Mouse (Mus musculus) lung, postnatal 4 days (tissue): ENCODE data around the gene Rad9b.

Source experiments
- DNase-seq, 2 experiments: peaks; one replicate each; pipeline ENCODE4 v3.0.0; 2021

The Rad9b gene

GRCm38 (mm10) chr5:122310699-122311098 lies 43.3 kb downstream of the Rad9b start:
- no peak for DNase-seq

- no peak for DNase-seq
These were observed 47.5 kb downstream of the Rad9b start for GRCm38 (mm10) chr5:122306536-122306935.

- DNase-seq = no peak
These were observed 48.6 kb downstream of the Rad9b start for GRCm38 (mm10) chr5:122305472-122305871.

DNA sequence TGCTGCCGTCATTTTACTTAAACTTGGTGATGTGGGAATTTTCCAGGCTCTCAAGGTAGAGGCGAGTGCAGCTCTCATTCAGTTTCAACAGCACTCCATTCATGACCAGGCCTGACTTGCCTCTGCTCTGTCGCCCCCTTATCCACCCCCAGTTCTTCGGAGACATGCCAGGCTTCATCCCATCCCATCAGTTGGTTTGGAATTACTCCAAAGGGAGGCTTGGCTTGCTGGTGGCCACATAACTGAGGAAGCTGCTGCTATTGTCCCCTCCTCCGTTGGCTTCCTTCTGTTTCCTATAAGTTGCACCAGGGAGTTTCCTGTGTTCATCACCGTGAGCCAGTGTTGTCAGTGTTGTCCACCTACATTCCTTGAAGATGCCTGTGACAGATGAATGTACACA lies 49.5 kb downstream of the Rad9b start:
- DNase-seq = no peak

GRCm38 (mm10) chr5:122303937-122304336 lies 50.1 kb downstream of the Rad9b start:
- DNase-seq = no peak

GRCm38 (mm10) chr5:122302810-122303745 lies 51.0 kb downstream of the Rad9b start:
- peak in 1 of 2 experiments; percentile 37 for DNase-seq

DNA sequence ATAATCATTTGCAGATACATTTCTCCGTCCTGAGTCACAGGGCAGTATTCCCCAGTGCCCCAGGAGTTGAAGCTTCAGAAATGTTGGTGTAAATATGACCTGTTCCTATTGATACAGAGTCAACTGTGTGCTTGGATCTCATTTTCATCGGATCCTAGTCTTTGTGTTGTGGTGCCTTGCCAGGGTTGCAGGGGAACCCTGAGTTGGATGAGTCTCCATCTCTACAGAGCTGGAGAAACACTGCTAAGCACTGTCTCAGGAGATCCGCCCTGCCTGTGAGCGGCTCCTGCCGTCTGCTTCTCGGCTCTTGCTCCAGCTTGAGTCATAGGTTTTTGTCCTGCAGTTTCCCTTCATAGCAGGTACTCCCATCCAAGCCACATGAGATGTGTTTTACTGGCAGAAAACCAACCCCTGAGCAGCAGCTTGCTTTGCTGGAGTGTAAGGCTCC lies 53.9 kb downstream of the Rad9b start:
- no peak for DNase-seq

DNA sequence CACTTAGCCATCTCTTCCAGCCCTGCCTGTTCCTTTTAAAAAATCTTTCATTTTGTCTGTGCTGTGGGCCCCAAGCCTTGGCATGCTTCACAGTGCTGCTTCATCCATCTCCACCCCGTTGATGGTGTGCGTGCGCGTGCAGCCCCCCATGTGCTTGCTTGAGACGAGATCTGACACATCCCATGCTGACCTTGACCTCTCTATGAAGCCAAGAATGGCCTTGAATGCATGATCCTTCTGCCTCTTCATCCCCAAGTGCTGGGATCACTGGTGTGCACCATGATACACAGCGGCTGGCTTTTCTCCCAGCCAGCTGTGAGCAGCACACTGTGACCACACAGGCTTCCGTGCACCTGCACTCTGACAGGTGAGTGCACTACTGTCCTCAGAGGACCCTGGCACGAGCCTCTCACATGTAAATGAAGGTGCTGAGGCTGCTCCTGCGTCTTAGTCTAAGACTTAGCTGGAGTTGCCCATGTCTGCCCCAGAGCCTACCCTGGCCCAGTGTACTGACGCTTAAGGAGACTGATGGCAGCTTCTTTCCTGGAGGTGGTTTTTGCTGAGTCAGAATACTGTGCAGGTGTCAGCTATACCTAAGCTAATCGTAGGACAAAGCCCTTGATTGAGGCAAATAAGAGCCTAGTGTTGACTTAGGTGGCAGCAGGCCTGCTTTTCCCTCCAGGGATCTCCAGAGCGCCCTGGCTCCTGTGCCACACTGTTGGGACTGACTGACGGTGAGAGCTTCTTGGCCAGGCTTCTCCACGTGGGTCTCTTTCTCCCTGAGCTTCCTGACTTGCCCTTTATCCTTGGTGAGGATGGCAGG lies 58.7 kb downstream of the Rad9b start:
- DNase-seq = peak in 1 of 2 experiments; percentile 44

DNA sequence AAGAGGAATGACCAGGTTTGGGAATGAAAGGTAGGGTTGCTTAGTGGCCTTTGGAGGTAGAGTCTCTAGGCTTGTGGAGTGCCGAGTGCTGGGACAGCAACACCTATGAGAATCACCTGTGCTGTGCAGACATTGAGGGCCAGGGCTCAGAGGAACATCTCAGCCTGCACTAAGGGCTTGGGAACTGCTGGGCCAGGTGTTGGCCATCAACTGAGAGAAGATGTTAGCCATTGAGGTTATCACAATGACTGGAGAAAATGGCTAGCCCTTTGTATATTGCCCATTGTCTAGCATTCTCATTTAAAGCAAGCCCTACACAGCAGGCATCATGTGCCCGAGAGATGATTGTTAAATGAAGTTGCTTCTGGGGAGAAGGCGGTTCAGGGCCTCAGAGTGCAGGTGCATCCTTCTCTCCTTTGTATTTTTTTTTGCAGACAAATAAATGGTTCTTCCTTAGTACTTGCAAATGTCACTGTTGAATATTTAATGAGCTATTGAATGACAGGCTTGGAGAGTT lies 59.8 kb downstream of the Rad9b start:
- no peak for DNase-seq

- no peak for DNase-seq
These were observed 60.9 kb downstream of the Rad9b start for GRCm38 (mm10) chr5:122293131-122293530.

DNA sequence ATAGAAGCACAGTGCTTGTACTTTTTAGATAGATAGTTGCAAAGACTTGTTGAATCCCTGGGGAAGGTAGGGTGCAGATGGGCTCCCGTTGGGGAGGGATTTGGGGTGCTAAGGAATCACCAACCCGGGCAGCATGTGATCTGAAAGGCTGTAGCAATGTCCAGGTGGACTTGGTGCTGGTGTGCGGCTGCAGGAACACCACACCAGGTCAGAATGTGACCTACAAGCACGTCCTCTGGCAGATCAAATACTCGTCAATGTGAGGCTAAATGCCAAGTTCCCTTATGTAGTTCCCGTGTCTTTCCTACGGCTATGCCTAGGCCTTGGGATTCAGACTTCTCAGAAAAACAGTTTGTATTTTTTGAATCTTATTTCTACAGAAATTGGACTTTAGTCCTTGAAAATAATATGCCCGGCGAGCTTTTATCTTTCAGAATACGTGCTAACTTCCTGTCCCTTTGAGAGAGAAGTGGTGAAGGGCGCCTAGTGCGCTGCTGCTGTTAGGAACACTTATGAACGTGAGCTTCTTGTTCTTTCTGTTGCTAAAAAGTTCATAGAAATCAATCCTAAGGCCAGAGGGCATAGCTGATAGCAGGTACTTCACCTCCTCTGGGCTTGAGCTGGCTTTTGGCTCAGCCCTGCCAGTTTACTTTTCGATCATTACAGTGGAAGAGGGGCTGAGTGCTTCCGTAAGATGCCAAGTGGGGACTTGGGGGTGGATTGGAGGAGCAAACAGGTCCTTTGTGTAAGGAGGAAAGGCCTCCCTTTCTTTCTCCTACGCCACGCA lies 62.3 kb downstream of the Rad9b start:
- DNase-seq = peak in 1 of 2 experiments; percentile 63

- DNase-seq = no peak
These were observed 62.9 kb downstream of the Rad9b start for GRCm38 (mm10) chr5:122291149-122291548.

DNA sequence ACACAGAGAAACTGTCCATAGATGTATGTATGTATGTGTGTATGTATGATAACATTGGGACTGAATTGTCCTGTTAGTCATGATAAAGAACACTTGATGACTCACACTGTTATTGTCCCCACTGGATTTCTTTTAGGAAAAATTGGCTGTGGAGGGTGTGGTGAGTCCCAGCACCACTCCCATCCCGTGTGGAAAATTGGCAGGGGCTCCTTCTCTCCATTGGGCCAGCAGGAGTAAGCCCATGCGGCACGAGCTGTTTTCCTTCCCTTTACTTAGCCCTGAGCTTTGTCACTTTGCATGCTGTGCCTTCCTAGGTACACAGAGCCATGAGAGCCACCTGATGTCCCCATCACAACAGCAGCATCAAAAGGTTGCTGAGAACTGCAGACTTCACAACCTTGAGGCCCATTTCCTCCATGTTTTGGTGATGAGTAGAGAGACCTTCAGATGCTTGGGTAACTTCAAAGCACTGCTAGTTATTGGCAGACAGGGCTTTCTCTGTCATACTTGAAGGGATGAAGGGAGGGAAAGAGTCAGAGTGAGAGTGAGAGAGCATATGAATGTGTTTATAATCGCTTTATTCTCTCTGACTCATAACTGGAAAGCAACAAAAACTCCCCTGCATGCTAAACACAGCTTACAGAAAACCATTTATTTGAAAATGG lies 65.8 kb downstream of the Rad9b start:
- DNase-seq = no peak

- DNase-seq = no peak
These were observed 67.0 kb downstream of the Rad9b start for GRCm38 (mm10) chr5:122287026-122287425.

DNA sequence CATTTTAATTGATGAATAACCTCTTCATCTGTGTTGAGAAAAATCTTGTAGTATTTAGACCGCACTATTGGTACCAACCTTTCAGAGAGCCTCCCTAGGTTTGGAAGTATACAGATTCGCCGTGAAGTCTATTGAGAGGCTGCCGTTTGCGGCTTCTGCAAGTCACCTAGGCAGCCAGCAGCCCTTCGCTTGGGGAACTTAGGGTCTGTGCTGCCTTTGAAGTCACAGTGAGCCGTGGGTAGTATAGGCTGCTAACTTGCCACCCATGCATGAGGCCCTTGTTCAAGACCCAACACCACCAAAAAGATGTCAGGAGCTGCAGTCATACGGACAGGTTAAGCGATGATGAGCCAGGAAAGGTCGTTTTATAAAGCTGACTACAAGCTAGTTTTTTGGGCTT lies 67.8 kb downstream of the Rad9b start:
- no peak for DNase-seq

- DNase-seq = no peak
These were observed 68.3 kb downstream of the Rad9b start for GRCm38 (mm10) chr5:122285767-122286150.

DNA sequence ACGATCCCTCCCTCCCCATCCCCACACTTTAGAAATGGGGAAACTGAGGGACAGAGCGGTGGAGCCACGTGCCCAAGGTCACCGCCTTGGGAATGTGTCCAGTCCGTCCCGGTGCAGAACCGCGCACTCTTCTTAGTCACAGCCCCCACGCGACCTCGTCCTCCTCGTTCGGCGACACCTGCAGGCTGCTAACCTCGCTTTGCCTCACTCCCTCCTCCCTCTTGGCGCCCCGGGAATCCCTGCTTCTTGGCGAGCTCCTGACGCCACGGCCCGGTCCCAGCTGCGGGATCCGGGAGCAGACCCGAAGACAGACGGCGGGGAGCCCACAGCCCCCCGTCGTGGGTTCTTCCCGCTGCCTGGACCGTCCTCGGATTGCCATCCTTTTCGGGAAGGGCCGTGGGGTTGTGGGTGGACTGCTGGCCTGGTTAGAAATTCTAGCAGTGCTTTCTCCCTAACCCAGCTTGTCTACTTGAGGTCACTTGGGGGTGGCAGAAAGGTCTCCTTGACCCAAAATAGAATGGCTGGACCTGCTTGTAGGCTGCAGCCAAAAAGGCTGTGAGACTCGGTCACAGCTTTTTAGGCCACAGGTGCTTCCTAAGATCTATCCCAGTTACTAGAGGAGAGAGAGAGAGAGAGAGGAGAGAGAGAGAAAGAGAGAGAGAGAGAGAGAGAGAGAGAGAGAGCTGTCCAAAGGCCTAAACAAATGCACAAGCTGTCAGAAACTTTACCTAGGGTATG lies 68.8 kb downstream of the Rad9b start:
- DNase-seq = peak; percentile 51 to 55

DNA sequence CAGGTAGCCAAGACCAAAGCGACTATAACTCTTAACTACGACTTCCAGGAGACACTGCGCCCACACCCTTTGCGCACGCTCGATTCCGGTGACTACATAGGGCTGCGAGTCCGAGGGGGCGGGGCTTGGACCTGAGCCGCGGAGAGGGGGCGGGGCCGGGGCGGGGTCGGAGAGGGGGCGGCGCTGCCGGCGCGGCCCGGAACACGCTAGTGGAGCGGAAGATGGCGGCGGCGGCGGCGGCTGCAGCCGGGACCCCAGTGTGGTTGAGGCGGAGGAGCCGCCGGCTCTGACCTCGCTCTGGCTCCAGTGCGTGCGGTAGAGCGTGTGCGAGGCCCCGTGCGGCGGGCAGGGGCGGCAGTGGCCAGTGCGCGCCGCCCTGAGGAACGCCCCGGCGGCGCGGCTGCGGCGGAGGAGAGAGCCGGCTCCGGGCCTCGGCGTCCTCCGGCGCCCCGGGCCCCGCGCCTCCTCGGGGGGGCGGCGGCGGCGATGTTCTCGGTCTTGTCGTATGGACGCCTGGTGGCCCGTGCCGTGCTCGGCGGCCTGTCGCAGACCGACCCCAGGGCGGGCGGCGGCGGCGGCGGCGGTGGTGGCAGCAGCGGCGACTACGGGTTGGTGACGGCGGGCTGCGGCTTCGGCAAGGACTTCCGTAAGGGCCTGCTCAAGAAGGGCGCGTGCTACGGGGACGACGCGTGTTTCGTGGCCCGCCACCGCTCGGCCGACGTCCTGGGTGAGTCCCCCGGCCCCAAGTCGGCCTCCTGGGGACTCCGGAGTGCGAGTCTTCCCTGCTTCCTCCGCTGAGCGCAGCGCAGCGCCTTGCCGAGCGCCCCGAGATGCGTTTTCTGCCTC lies 69.6 kb downstream of the Rad9b start, which contains the start of gene Pptc7:
Pptc7 (plus strand) TSS at position 183 of the 846 bp plus-strand sequence.
- peak; percentile 91 to 93 for DNase-seq

DNA sequence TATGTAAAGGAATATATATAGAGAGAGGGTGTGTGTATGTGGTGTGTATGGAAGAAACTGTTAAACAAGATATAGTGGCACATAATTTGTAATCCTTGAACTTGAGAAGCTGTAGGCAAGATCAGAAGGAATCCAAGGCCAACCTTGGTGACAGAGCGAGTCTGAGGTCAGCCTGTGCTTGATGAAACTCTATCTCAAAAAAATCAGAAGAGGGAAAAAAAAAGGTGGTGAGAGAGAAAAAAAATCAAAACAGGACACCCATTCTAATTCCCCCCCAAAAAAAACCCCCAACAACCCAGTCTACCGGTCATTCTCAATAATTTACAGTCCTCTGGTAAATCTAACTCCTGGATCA lies 70.2 kb downstream of the Rad9b start:
- no peak for DNase-seq

- DNase-seq = peak; percentile 56 to 69
These were observed 73.1 kb downstream of the Rad9b start for GRCm38 (mm10) chr5:122280827-122281462.
